Mouse (Mus musculus) CH12.LX (cell line): ENCODE data around the gene Tmem106a.

Source experiments
- CTCF ChIP-seq, 2 experiments: IDR thresholded peaks in 1 of 2; conservative IDR thresholded peaks in 1 of 2; 2 replicates each; pipeline ENCODE4 v1.5.1; 2011 to 2012; ENCODE audit warnings: low read depth in 2 of 2, low read length in 2 of 2, improper control_type of control experiment in 1 of 2, inconsistent platforms in 1 of 2, mild to moderate bottlenecking in 1 of 2, moderate library complexity in 1 of 2
- MAFK ChIP-seq: IDR thresholded peaks from 2 replicates; pipeline ENCODE4 v1.6.1; 2011; ENCODE audit warnings: low read length, improper control_type of control experiment; ENCODE audit not compliant: insufficient replicate concordance
- POLR2A ChIP-seq: IDR thresholded peaks from 2 replicates; pipeline ENCODE4 v1.6.1; 2011; ENCODE audit warnings: low read depth, mild to moderate bottlenecking, improper control_type of control experiment, low read length
- TCF12 ChIP-seq: IDR thresholded peaks from 2 replicates; pipeline ENCODE4 v1.6.1; 2014; ENCODE audit warnings: low read depth, mild to moderate bottlenecking, inconsistent platforms, low read length, improper control_type of control experiment
- USF2 ChIP-seq: conservative IDR thresholded peaks from 2 replicates; pipeline ENCODE4 v1.6.1; 2011; ENCODE audit warnings: low read depth, low read length, improper control_type of control experiment

- TF ChIP-seq POLR2A: no peak
- TF ChIP-seq CTCF (conservative IDR thresholded peaks at IDR 0.05 in 1 of 2, IDR thresholded peaks at IDR 0.05 in 1 of 2; ENCODE audit: low read depth in 2 of 2, low read length in 2 of 2): no peak
- TF ChIP-seq USF2: peak; percentile 25; the same call in 1 of the 2 replicates
- no peak for TF ChIP-seq MAFK
- TF ChIP-seq TCF12: no peak
These were observed 44.6 kb downstream of the Tmem106a start for GRCm38 (mm10) chr11:101626649-101626994.
